Mouse (Mus musculus) hindbrain, embryonic 10.5 days (tissue): Measurements from ENCODE around the gene Fto. TPM values are rescaled to one million over a fixed set of nuclear protein-coding genes. Genes with fewer than 3 reads are reported as not detected.
A peak's percentile ranks its signal among the peaks of the same experiment; 100 is the strongest.

Experiments
- DNase-seq: peaks from one replicate; pipeline ENCODE4 v3.0.0-alpha.2; 2017; ENCODE audit warnings: low spot score
- H3K27ac ChIP-seq: fragments of 300-500 bp; sonication (generic); 2 replicates; pipeline ENCODE4 v1.5.1; 2016; ENCODE audit warnings: mild to moderate bottlenecking, moderate library complexity
- H3K27me3 ChIP-seq: fragments of 300-500 bp; sonication (generic); 2 replicates; pipeline ENCODE4 v1.6.1; 2016; ENCODE audit warnings: mild to moderate bottlenecking; ENCODE audit not compliant: poor library complexity, insufficient read depth, severe bottlenecking
- H3K36me3 ChIP-seq: fragments of 300-500 bp; sonication (generic); 2 replicates; pipeline ENCODE4 v1.6.1; 2016; ENCODE audit warnings: mild to moderate bottlenecking, moderate library complexity
- H3K4me1 ChIP-seq: fragments of 300-500 bp; sonication (generic); replicated peaks from 2 replicates; pipeline ENCODE4 v1.6.1; 2016; ENCODE audit warnings: mild to moderate bottlenecking
- H3K4me3 ChIP-seq: fragments of 300-500 bp; sonication (generic); 2 replicates; pipeline ENCODE4 v1.5.1; 2016; ENCODE audit warnings: mild to moderate bottlenecking, moderate library complexity
- H3K9me3 ChIP-seq: fragments of 300-500 bp; sonication (generic); 2 replicates; pipeline ENCODE4 v1.6.1; 2016; ENCODE audit warnings: mild to moderate bottlenecking, moderate library complexity
- WGBS: fragments of 180-500 bp; shearing (Covaris S2); methylation state at CpG from one replicate; pipeline ENCODE4 v1.1.7; 2016; 5-methylcytosine and 5-hydroxymethylcytosine counted together
- polyA plus RNA-seq: library from polyadenylated mRNA; unstranded; fragments of >200 nt; fragmentation: Nextera tagmentation; extraction: Ambion mirVana; gene quantifications from 2 replicates; pipeline ENCODE4 v1.2.1, GENCODE M21; 2016

Gene Fto
- 89.1 and 103 TPM in 2 replicates for polyA plus RNA-seq

DNA sequence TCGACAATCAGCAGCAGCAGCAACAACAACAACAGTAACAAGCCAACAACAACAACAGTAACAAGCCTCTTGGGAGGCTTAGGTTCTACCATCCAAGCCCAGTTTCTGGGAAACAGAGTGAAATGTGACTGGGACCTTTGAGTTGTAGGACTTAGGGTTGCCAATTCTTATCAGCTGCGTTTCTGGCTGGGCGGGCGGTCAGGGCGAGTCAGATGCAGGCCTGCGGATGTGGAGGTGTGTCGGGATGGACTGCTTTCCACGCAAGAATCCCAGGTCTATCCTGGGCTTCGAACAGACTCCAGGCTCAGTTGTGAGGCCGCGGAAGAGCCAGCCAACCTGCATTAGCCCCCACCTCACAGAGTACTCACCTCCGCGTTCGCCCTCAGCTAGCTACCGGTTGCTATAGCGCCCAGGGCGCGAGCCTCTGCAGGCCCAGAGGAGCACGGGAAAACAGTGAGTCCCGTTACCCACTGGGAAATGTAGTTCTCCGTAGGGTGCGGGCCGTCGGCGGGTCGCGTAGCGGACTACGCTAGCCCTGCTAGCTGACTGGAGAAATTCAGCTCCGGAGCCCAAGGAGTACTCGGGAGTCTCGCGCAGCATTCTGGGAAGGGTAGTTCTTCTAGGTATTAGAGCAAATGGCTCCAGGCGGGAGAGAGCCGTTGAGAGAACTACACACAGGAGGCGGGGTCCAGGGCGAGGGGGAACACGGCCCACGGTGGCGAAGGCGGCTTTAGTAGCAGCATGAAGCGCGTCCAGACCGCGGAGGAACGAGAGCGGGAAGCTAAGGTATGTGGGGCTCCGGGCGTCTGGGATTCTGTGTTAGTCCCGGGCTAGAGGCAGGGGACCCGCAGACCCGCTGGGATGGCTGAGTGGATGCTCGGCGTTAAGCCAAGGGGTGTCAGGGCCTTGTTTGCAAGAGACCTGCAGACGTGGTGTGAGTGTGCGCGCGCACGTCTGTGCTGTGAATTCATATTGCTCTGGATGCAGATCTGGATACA is at the start of gene Fto, which contains the start of gene Rpgrip1l:
Gene Fto, plus strand, starts transcription at position 691 of the 998 bp plus-strand sequence.
Gene Rpgrip1l, minus strand, starts transcription at position 428 of the 998 bp plus-strand sequence.
- Histone ChIP-seq H3K36me3 (peaks cover 6% of the 10 kb centered on the region; the same call in 1 of the 2 replicates), H3K9me3 (no peaks in the 10 kb centered on the region), H3K27ac (peak within 1 kb of the TSS; percentile 97), H3K4me3 (peak within 1 kb of the TSS; percentile 85), H3K27me3 (no peaks in the 10 kb centered on the region), H3K4me1 (peaks cover 28% of the 10 kb centered on the region)
- DNase-seq = peak; percentile 97
- WGBS = under 1% methylated on average over 59 of the region's 59 CpGs

DNA sequence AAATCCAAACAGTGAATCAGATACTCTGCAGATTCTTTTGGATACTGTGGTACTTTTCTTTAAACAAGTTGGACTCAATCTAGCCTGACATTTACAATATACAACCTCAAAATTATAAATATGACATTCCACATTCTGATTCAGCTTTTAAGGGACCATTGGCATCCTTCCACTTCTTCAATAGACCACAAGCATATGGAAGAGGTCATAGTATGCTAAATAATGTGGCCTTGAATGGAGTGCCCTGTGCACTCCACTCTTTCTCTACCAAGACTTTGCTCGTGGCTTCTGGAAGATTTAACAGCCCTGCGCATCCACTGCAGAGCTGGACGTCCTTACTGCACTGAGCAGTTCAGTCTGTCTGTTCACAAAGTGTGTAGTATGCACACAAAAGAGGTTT is 49.4 kb upstream of the Fto start:
- WGBS = 87% methylated on average over 3 of the region's 3 CpGs
- no peak overlapping the region for H3K4me3 ChIP-seq
- DNase-seq = no peak
- no peaks in the 10 kb centered on the region for H3K9me3 ChIP-seq
- peaks cover 15% of the 10 kb centered on the region for H3K36me3 ChIP-seq
- no peaks in the 10 kb centered on the region for H3K4me1 ChIP-seq
- no peaks in the 10 kb centered on the region for H3K27me3 ChIP-seq
- no peak overlapping the region for H3K27ac ChIP-seq

DNA sequence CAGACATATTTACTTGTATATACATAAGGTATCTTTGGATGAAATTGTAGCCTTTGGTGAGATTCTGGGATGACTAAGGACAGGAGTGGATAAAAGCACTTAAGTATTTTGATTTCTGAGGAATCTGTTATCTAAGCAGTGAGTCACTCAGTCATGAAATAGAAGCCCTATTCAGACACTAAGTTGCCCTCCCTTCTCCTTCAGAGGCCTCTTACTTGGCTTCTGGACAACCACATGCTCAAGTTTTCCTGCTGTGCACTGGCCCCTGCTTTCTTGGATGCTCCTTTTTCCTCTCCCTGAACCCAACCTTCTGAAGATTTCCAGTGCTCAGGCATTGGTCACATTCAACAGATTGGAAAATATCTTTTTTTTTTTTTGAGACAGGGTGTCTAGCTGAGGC is 48.8 kb upstream of the Fto start:
- H3K27ac ChIP-seq = no peak overlapping the region
- H3K4me1 ChIP-seq = no peaks in the 10 kb centered on the region
- H3K4me3 ChIP-seq = no peak overlapping the region
- H3K36me3 ChIP-seq = peaks cover 18% of the 10 kb centered on the region
- H3K27me3 ChIP-seq = no peaks in the 10 kb centered on the region
- DNase-seq = no peak
- no peaks in the 10 kb centered on the region for H3K9me3 ChIP-seq

DNA sequence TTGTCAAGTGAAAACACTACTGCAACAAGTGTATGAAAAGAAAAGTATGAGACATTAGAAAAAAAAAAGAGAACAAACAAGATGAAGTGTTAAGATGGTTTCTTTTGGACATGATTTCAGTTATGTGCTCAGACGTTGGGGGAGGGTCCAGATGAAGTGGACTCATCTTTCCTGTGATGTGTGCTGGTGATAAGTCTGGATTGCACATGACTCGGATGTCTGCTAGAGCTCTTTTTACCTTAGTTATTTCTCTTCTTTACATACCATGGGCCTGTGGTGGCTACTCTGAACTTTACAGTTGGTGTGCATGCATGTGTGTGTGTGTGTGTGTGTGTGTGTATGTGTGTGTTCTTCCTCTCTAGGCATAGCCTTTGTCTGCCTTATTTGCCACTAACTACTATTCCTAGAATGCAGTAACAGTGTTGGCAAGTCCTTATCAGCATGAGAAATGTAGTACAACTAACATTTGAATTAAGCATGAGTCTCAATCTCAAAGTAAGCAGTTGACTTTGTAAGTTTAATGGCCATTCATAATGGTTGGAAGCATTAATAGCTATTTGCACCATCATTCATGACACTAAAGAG is 43.9 kb upstream of the Fto start:
- Histone ChIP-seq H3K9me3 (no peaks in the 10 kb centered on the region), H3K4me3 (no peak overlapping the region), H3K4me1 (no peaks in the 10 kb centered on the region), H3K36me3 (peaks cover 32% of the 10 kb centered on the region), H3K27ac (no peak overlapping the region), H3K27me3 (no peaks in the 10 kb centered on the region)
- no peak for DNase-seq
- 88% methylated on average over 2 of the region's 2 CpGs for WGBS

DNA sequence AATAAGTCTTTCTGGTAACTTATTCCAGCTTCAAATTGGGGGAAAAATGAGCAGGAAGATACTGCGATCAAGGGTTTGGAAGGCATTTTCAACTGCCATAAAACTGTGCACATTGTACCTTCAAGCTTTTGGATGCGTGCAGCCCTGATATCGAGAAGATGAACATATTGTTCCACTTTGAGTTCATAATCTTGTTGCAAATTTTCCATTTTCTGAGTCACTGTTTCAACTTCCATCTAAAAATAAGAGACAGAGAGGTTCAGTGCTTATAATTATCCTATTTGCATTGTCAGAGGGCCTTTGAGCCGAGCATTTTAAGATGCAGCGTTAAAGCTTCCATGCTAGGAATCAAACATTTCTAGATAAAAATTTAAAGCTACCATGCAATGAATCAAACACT is 39.8 kb upstream of the Fto start:
- 98% methylated on average over 5 of the region's 5 CpGs for WGBS
- no peak overlapping the region for H3K4me3 ChIP-seq
- no peaks in the 10 kb centered on the region for H3K4me1 ChIP-seq
- DNase-seq = no peak
- peaks cover 3% of the 10 kb centered on the region for H3K9me3 ChIP-seq
- H3K36me3 ChIP-seq = peaks cover 32% of the 10 kb centered on the region
- H3K27me3 ChIP-seq = no peaks in the 10 kb centered on the region
- no peak overlapping the region for H3K27ac ChIP-seq

DNA sequence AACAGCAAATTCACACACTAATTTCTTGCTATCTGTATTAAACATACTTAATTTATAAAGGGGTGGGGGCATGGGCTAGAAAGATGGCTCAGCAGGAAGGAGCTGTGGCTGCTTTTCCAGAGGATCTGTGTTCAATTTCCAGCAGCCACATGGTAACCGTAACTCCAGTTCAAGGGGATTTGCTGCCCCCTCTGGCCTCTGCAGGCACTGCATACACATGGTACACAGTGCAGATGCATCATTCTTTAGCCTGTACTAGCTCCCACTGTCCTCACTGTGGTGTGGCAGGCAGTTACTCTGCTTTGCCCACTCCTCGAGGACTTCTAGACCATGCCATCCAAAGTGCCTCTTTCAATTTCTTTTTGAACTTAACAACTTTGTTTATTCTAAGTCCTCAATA is 37.0 kb upstream of the Fto start:
- WGBS = 89% methylated on average over 2 of the region's 2 CpGs

DNA sequence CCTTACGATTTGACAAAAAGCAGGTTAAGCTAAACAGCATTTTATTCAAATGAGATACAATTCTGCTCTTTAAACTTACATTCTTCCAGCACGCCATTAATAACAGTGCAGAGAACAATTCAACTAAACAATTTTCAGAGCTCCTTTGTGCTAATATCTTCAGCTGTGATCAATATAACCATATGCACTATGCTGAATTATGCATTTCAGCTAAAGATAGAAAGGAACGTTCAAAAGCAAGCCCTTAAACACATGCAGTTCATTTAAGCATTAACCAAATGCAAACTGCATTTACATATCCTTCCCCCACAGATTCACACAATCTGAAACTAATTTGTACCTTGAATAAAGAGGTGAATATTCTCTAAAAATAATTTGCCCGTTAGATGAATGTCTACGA is 35.3 kb upstream of the Fto start:
- no peaks in the 10 kb centered on the region for H3K27me3 ChIP-seq
- H3K4me3 ChIP-seq = no peak overlapping the region
- peaks cover 3% of the 10 kb centered on the region for H3K9me3 ChIP-seq
- H3K36me3 ChIP-seq = peaks cover 20% of the 10 kb centered on the region
- DNase-seq = no peak
- no peaks in the 10 kb centered on the region for H3K4me1 ChIP-seq
- WGBS = 86% methylated on average over 5 of the region's 5 CpGs
- no peak overlapping the region for H3K27ac ChIP-seq

More for the DNA sequence above, 37.0 kb upstream of the Fto start:
- no peak overlapping the region for H3K27ac ChIP-seq
- no peak overlapping the region for H3K4me3 ChIP-seq
- H3K36me3 ChIP-seq = peaks cover 25% of the 10 kb centered on the region
- DNase-seq = no peak
- H3K27me3 ChIP-seq = no peaks in the 10 kb centered on the region
- H3K9me3 ChIP-seq = peaks cover 3% of the 10 kb centered on the region
- H3K4me1 ChIP-seq = no peaks in the 10 kb centered on the region

DNA sequence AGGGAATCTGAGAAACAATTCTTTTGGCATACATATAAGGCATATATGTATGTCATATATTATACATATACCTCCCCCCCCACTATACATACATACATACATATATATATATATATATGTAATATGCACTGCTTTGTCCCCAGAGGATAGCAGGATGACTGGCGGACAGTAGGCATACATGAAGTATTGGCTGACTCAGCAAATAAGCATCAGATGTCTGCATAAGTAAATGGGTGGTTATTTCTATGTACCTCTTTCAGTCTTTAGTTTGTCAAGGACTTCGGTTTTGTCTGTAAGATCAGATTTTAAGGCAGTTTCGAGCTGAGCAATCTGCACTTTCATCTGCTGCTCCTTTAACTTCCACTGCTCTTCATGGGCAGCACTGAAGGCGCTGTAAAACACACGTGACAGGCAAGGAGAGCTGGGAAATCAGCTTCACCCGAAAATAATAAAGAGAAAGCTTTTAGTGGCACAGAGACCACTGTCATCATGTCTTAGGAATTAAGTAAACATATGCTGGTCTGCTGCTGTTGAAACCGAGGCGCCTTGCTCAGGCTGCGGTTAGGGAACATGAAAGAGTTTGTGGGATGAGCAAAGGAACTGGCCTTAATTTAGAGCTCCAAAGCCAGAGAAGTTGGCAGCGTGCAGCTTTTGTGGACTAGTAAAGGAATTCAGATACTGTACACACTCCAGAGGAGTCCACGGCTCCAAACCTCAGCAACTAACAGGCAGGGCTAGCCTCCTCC is 32.7 kb upstream of the Fto start:
- Histone ChIP-seq H3K36me3 (peaks cover 5% of the 10 kb centered on the region), H3K4me3 (no peak overlapping the region), H3K4me1 (no peaks in the 10 kb centered on the region), H3K27me3 (no peaks in the 10 kb centered on the region), H3K27ac (no peak overlapping the region), H3K9me3 (peaks cover 3% of the 10 kb centered on the region)
- no peak for DNase-seq
- 90% methylated on average over 11 of the region's 11 CpGs for WGBS

DNA sequence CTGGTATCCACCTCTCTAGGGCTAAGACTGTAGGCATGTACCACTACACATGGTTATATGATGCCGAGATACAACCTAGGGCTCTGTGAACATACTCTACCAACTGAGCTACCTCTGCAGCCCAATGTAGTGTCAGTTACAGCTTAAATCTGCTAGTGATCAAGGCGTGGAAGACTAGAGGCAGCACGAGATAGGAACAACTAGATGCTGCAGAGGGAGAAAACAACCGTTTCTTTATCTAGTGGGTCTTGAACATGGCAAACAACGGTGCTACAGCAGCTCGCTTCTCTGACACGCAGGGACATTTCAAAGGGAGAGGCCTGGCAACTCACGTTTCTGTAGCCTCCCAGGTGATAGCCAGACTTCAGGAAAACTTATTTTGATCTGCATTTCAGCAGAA is 31.8 kb upstream of the Fto start:
- no peaks in the 10 kb centered on the region for H3K27me3 ChIP-seq
- no peaks in the 10 kb centered on the region for H3K9me3 ChIP-seq
- H3K4me1 ChIP-seq = no peaks in the 10 kb centered on the region
- no peak for DNase-seq
- no peak overlapping the region for H3K4me3 ChIP-seq
- H3K27ac ChIP-seq = no peak overlapping the region
- peaks cover 2% of the 10 kb centered on the region; the same call in 1 of the 2 replicates for H3K36me3 ChIP-seq
- WGBS = 86% methylated on average over 8 of the region's 8 CpGs

DNA sequence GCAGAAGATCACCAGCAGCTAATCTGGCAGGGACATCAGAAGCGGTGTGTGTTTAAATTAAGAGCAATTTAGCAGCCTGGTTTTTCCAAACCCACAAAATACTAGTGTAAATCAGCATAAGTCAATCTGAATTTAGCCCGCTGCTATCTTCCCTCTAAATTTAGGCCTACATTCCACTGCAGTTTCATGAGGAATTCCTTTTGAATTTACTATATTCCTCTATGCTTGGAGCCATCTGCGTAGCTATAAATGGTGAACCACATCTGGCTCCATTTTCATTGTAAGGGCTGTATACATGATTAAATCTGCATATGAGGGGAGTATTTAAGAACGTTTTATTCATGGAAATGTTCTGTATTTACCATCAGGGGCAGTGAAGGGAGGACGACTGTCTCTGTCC is 30.7 kb upstream of the Fto start:
- no peak overlapping the region for H3K27ac ChIP-seq
- no peak overlapping the region for H3K4me3 ChIP-seq
- no peaks in the 10 kb centered on the region for H3K27me3 ChIP-seq
- no peaks in the 10 kb centered on the region for H3K4me1 ChIP-seq
- H3K9me3 ChIP-seq = no peaks in the 10 kb centered on the region
- DNase-seq = no peak
- H3K36me3 ChIP-seq = peaks cover 2% of the 10 kb centered on the region
- 84% methylated on average over 5 of the region's 5 CpGs for WGBS

DNA sequence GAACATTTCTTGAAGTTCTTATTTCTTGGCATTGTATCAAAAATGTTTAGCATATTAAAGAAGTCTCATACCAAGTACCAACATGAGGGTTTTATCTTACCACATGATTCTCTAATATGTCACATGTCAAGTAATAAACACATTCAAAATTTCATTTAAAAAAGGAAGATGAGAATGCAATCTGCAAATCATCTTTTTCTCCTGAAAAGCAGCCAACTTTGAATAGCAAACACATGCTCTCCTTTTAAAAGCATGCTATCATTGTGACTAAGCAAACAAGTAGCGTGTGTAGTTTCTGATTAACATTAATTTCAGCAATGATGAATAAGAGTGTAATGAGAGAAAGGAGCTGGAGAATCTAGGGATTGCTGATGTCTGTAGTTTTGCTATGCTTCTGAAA is 29.5 kb upstream of the Fto start:
- no peak for DNase-seq
- Histone ChIP-seq H3K27ac (no peak overlapping the region), H3K36me3 (peaks cover 2% of the 10 kb centered on the region), H3K4me1 (no peaks in the 10 kb centered on the region), H3K4me3 (no peak overlapping the region), H3K9me3 (no peaks in the 10 kb centered on the region), H3K27me3 (no peaks in the 10 kb centered on the region)
- 94% methylated on average over 1 of the region's 1 CpGs for WGBS

DNA sequence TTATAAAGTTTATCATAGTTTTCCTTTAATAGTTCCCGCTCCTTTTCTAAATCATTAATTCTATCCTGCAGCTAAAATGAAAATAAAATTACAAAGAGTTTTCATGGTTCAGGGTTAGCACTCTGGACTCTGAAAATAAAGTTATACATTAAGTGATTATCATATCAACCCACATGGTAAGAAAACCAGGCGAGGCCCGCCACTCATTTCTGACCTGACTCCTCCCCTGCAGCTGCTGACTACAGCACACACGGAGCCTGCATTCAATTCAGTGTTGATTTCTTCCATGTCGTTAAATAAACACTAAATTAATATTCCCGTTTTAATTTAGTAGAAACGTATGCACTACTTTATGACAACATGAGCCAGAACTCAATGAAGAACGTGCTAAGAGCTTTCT is 27.1 kb upstream of the Fto start:
- Histone ChIP-seq H3K4me1 (no peaks in the 10 kb centered on the region), H3K27ac (no peak overlapping the region), H3K27me3 (no peaks in the 10 kb centered on the region), H3K4me3 (no peak overlapping the region), H3K9me3 (no peaks in the 10 kb centered on the region), H3K36me3 (peaks cover 2% of the 10 kb centered on the region)
- 85% methylated on average over 8 of the region's 8 CpGs for WGBS
- no peak for DNase-seq
